Mouse (Mus musculus) gastrocnemius, adult 2 months (tissue): Measurements from ENCODE around the gene D6Ertd527e. TPM values are rescaled to one million over a fixed set of nuclear protein-coding genes. Genes with fewer than 3 reads are reported as not detected.
A peak's percentile ranks its signal among the peaks of the same experiment; 100 is the strongest.

Experiments used
- DNase-seq: peaks from one replicate; pipeline ENCODE4 v3.0.0; 2022
- H3K27ac ChIP-seq: fragments of 200-600 bp; 2 replicates; pipeline ENCODE4 v1.8.1; 2022; ENCODE audit warnings: mild to moderate bottlenecking
- H3K4me3 ChIP-seq: fragments of 200-600 bp; 2 replicates; pipeline ENCODE4 v1.8.1; 2022; ENCODE audit warnings: mild to moderate bottlenecking, moderate library complexity
- CTCF ChIP-seq: fragments of 200-600 bp; IDR thresholded peaks from 2 replicates; pipeline ENCODE4 v1.8.1; 2022; ENCODE audit warnings: antibody characterized with exemption, mild to moderate bottlenecking, moderate library complexity
- intact Hi-C: fragments of 180-260 bp; cut with DNase I; formaldehyde crosslinking; loops from one replicate; pipeline ENCODE4 v1.15.1; 2025
- total RNA-seq, 2 experiments: library from RNA; stranded (reverse); gene quantifications; 2 replicates each; pipeline ENCODE4 v1.2.3; 2021

The D6Ertd527e gene
- total RNA-seq, 2 experiments from 2014 or later, result not detected

- H3K27ac ChIP-seq, result no peak overlapping the region
- intact Hi-C loops, result no loop called here
- DNase-seq, result no peak
- no peak for TF ChIP-seq CTCF
- H3K4me3 ChIP-seq, result no peak overlapping the region
Measured at GRCm38 (mm10) chr6:87119975-87120374, 15.4 kb downstream of the D6Ertd527e start.

GRCm38 (mm10) chr6:87120661-87121060 lies 16.1 kb downstream of the D6Ertd527e start:
- no peak for DNase-seq
- Histone ChIP-seq H3K4me3 (no peak overlapping the region), H3K27ac (no peak overlapping the region)
- TF ChIP-seq CTCF, result peak; percentile 10; the same call in 1 of the 2 replicates
- intact Hi-C loops, result no loop called here

- Histone ChIP-seq H3K4me3 (no peak overlapping the region), H3K27ac (no peak overlapping the region)
- no peak for TF ChIP-seq CTCF
- intact Hi-C loops, result no loop called here
- DNase-seq, result no peak
Measured at GRCm38 (mm10) chr6:87121961-87122360, 17.4 kb downstream of the D6Ertd527e start.

- Histone ChIP-seq H3K4me3 (no peak overlapping the region), H3K27ac (no peak overlapping the region)
- DNase-seq, result no peak
- TF ChIP-seq CTCF, result no peak
- intact Hi-C loops, result no loop called here
Measured at GRCm38 (mm10) chr6:87123406-87123805, 18.9 kb downstream of the D6Ertd527e start.

- no peak for DNase-seq
Measured at GRCm38 (mm10) chr6:87123973-87124372, 19.4 kb downstream of the D6Ertd527e start.

GRCm38 (mm10) chr6:87127049-87127753 lies 22.7 kb downstream of the D6Ertd527e start:
- TF ChIP-seq CTCF, result no peak
- no peak for DNase-seq
- intact Hi-C loops, result no loop called here

More at GRCm38 (mm10) chr6:87123973-87124372, 19.4 kb downstream of the D6Ertd527e start:
- Histone ChIP-seq H3K27ac (no peak overlapping the region), H3K4me3 (no peak overlapping the region)
- TF ChIP-seq CTCF, result no peak
- intact Hi-C loops, result no loop called here

GRCm38 (mm10) chr6:87129861-87130260 lies 25.3 kb downstream of the D6Ertd527e start:
- intact Hi-C loops, result no loop called here
- Histone ChIP-seq H3K27ac (no peak overlapping the region), H3K4me3 (no peak overlapping the region)
- TF ChIP-seq CTCF, result no peak
- no peak for DNase-seq

More at GRCm38 (mm10) chr6:87127049-87127753, 22.7 kb downstream of the D6Ertd527e start:
- Histone ChIP-seq H3K27ac (peak overlapping the region; percentile 16; the same call in 1 of the 2 replicates), H3K4me3 (no peak overlapping the region)

- Histone ChIP-seq H3K27ac (no peak overlapping the region), H3K4me3 (no peak overlapping the region)
- DNase-seq, result no peak
- no peak for TF ChIP-seq CTCF
- intact Hi-C loops, result no loop called here
Measured at GRCm38 (mm10) chr6:87130628-87131027, 26.1 kb downstream of the D6Ertd527e start.

GRCm38 (mm10) chr6:87131078-87131477 lies 26.5 kb downstream of the D6Ertd527e start:
- no peak for DNase-seq
- peak; percentile 39; the same call in 1 of the 2 replicates for TF ChIP-seq CTCF
- no peak overlapping the region for H3K4me3 ChIP-seq
- intact Hi-C loops, result no loop called here
- no peak overlapping the region for H3K27ac ChIP-seq

- no peak for DNase-seq
- intact Hi-C loops, result no loop called here
- H3K27ac ChIP-seq, result no peak overlapping the region
- no peak for TF ChIP-seq CTCF
- H3K4me3 ChIP-seq, result no peak overlapping the region
Measured at GRCm38 (mm10) chr6:87133520-87133919, 29.0 kb downstream of the D6Ertd527e start.

GRCm38 (mm10) chr6:87133966-87134546 lies 29.5 kb downstream of the D6Ertd527e start:
- intact Hi-C loops, result no loop called here
- no peak overlapping the region for H3K27ac ChIP-seq
- no peak for TF ChIP-seq CTCF
- DNase-seq, result no peak
- no peak overlapping the region for H3K4me3 ChIP-seq

GRCm38 (mm10) chr6:87138479-87138878 lies 33.9 kb downstream of the D6Ertd527e start:
- intact Hi-C loops, result no loop called here
- DNase-seq, result no peak
- no peak for TF ChIP-seq CTCF
- H3K4me3 ChIP-seq, result no peak overlapping the region
- no peak overlapping the region for H3K27ac ChIP-seq

- H3K27ac ChIP-seq, result peak overlapping the region; percentile 56
- DNase-seq, result no peak
- H3K4me3 ChIP-seq, result peak overlapping the region; percentile 39
- TF ChIP-seq CTCF, result no peak
- intact Hi-C loops, result no loop called here
Measured at GRCm38 (mm10) chr6:87139796-87140553, 35.4 kb downstream of the D6Ertd527e start.
